Mouse (Mus musculus) hematopoietic stem cell, adult 5-6 weeks (primary cell): ENCODE results near the gene Ceacam19. TPM values are rescaled to one million over a fixed set of nuclear protein-coding genes. Genes with fewer than 3 reads are reported as not detected.
"Not testable (repeated sequence)": the region's sequence is repeated elsewhere in the genome, so short reads cannot be mapped to it uniquely, and the experiment has no call there.

ENCODE experiments used
- ATAC-seq, 2 experiments: fragments of 125-278 bp in 1 of 2; replicated peaks in 1 of 2; 2 replicates each; pipeline ENCODE4 v1.8.0; 2016 to 2017; ENCODE audit warnings: inconsistent platforms in 2 of 2, mild to moderate bottlenecking in 2 of 2, moderate number of reproducible peaks in 2 of 2, low read depth in 1 of 2, moderate TSS enrichment in 1 of 2; ENCODE audit not compliant: low FRiP score in 2 of 2, poor library complexity in 2 of 2, severe bottlenecking in 2 of 2, insufficient read depth in 1 of 2, low TSS enrichment in 1 of 2
- total RNA-seq: library from RNA; stranded (forward); fragments of 172-1452, 232-1000 nt; gene quantifications from 2 replicates; pipeline ENCODE4 v1.2.3, GENCODE M21; 2017

The Ceacam19 gene
- total RNA-seq, result not detected in 2 replicates

DNA sequence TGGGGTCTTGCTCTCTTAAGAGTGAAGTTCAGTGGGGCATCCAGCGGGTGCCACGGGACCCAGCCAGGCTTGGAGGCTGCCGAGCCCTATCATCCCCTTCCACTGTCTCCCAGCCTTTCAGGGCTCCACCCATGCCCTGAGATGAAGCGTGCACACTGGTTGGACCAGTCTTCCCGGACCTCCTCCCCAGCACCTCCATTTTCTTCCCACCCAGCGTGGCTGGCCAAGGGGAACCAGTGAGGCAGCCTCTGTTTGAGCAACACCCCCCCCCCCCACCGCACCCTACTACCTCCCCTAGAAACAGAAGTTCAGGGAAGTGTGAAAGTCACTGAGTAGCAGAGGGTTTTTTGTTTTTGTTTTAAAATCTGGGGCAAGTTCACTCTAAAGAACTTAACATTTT lies at the start of gene Ceacam19:
Gene Ceacam19, minus strand, starts transcription at position 117 of the 400 bp plus-strand sequence.
- no peak for ATAC-seq

DNA sequence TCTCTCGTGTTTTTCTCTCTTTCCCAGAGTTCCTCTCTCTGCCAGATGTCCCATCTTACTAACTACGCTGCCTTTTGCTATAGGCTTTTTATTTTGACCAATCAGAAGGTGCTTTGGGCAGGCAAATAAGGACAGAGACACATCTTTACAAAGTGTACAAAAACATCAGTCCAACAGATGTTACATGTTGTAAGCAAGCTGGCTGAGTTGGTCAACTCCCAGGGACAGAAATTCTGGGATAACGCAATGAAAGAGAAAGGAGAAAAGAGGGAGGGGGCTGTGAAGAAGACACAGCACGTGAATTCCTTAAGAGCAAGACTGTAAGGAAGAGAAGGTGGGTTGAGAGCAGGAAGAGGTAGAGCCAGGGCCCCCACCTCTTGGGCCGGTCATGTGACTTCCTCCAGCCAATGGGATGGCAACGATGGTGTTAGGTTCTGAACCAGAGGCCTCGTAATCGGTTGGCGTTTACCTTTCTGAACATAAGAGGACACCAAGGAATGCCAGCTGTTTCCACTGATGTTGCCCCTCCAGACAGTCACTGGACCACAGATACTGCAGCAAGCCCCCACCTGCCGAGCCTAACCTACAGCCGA lies 49.6 kb upstream of the Ceacam19 start:
- ATAC-seq, result no peak

DNA sequence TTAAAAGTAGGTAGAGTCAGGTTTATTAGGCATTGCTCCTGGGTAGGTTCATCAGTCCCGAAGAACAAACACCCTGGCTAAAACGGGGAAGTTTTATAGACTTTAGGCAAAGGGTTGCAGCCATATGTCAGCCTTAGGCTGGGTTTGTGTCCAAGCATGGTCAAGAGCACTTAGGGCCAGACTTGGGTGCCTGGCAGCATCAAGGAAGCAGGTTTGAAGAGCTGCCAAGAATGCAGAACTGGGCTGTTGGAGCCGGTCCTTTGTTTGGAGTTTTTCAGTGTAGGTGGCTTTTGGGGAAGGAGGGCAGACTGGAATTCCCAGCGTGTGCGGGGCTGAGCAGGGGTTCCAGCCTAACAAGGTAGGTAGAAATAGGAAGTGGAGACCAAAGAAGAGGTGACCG lies 48.2 kb upstream of the Ceacam19 start:
- no peak for ATAC-seq

DNA sequence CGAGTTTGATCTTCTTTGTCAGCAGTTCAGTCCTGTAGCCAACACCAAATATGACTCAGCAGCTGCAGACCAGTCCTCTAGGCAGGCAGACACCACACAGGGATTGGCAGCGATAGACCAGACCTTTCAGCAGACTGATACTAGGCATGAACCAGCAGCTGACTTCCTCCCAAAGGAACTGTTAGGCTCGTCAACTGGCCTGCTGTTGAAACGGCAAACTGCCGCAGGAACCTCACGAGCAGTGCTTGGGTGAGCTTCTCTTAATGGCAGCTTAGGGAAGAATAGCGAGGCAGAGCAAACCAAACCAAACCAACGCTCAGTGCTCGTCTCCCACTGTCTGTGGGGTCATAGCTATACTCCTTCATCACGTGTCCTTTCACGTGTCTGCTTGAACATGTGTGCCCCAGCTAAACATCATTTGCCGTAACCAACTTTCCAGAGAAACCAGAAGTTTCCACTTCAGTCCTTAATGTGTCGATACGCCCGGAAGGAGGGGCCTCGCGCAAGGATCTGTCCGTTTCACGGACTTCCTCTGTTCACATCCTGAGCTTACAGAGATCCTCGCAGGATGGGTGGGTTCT lies 47.5 kb upstream of the Ceacam19 start:
- peak; percentile 52 to 57 for ATAC-seq

DNA sequence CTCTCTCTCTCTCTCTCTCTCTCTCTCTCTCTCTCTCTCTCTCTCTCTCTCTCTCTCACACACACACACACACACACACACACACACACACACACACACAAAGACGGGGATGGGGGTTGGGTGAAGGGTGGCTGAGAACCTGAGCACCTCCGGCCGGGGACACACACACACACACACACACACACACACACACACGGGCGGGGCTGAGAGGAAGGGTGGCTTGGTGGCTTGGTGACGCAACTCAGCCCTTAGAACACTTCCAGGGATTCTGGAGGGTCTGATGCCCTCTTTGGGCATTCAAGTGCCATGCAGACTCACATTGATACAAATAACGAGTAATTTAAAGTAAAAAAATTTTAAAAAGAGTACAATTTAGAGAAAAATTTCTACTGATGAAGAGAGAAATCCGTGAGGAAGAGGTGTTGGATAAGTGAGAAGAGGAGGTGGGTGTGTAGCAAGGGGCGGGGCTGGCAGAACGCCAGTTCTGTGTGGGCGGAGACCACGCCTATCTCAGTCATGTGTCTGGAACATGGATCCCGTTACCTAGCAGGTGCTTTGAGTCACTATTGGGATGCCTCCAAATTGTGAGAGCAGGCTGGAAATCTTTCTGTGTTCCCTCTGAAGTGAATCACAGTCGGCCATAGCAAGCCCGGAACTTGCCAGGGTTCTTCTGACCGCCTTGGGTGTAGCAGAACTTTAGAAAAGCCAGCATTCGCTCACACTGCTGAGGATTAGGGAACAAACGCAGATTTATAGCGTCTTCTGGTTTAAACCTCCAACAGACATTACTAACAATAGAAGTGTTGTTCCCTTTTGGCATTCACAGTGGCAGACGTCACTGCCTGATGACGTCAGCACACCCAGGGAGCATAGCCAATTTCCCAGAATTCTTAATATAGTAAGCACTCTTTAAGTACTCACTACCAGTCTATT lies 45.4 kb upstream of the Ceacam19 start:
- ATAC-seq, result peak; percentile 62 to 73

DNA sequence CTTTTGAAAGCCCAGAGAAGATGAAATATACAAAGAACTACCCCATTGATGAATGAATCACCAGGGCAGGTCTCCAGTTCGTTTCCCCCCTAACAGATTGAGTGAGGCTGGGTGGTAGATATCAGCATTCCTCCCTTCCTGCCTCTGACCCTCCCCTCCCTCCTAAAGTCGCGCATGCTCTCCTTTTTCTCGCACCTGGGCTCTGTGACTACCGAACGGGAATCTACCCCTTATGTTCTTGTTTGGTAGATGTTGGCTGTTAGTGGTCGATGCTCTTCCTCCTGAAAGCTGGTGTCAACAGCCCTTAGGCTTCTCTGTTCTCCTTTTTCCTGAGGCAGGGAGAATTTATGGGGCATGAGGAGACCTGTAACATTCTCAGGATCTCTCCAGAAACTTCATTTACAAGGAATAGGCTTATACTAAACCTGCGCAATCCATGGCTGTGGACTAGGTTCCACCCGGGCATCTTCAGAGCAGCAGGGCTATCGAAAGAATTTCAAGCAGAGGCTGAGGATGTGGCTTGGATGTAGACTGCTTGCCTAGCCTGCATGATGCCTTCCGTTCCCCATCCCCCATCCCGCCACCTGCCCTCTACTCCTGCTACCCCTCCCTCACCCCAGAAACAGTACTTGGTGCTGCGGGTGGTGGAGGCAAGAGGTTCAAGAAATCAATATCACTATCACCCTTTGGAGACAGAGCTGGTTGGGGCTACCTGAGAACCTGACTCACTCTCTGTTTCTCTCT lies 44.5 kb upstream of the Ceacam19 start:
- ATAC-seq, result peak; percentile 9 to 16; a peak in 1 of 4 replicates

DNA sequence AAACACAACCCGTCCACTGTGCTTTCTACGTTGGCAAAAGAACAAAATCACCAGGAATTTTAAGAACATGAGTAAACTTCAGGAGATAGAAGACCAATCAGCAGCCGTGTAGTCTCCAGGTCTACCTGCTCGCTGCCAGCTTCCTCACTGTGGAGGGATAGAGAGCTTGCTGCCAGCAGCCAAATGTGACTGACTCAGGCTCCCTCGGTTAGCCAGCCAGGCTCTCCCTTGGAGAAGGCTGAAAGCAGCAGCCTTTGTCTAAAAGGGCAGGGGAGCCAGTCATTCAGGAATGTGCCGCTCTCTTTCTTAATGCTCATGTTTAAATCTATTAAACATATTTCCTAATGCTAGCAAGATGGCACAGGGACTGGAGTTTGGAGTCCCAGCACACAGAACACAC lies 42.7 kb upstream of the Ceacam19 start:
- not testable (repeated sequence) for ATAC-seq

DNA sequence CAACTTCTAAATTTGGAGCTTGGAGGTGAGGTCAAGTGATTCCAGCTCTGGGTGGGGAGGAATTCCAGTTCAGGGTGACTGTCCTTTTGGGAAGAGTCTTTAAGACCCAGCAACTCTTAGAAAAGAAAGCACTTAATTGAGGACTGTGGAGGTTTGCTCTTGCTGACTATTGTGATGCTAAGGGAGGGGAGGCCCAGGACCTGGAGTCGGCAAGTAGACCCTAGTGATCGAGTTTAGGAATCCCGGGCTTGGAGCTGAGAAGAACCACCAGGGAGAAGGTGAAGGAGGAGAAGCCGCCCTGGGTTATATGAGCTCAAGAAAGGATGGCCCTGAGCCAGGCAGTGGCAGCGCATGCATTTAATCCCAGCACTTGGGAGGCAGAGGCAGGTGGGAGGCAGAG lies 40.7 kb upstream of the Ceacam19 start:
- ATAC-seq, result no peak

DNA sequence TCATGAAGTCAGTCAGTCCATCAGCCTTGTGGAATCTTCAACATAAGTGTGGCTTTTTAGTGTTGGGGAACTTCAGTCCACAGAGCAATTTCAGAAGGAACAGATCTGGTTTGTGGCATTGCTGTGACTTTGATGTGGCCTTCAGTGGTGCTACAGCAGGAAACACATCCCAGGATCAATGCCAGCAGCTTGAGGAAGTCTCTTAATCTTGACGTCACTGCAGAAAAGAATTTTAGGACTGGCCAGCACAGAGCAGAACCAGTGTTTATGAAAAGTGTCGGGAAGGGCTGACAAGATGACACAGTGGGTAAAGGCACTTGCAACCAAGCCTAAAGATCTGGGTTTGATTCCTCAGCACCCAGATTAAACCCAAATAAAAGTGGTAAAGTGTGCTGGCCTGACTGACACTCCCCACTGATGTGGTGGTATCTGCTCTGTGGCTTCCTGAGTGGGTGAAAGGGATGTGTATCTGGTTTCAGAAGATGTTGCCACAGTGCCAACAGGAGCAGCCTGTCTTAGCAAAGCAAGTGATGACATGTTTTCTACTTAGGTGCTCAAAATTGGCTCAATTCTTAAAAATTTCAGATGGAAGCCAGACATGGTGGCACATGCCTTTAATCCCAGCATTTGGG lies 39.2 kb upstream of the Ceacam19 start:
- ATAC-seq, result peak in 1 of 2 experiments; percentile 27; a peak in 1 of 4 replicates

DNA sequence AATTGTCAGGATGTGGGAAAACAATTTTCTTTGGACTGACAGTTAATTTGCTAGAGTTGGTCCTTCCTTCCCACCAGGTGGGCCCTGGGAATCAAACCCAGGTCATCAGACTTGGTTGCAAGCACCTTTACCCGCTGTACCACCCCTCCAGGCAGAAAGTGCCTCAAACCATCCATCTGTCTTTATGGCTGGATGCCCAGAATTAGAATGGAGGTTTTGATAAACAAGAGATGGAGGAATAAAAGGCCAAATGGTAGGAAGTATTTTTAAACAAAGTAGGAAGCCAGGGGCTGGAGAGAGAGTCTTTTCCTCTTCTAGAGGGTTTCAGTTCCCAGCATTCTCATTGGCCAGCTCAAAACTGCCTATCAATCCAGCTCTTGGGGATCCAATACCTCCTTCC lies 37.6 kb upstream of the Ceacam19 start:
- no peak for ATAC-seq

DNA sequence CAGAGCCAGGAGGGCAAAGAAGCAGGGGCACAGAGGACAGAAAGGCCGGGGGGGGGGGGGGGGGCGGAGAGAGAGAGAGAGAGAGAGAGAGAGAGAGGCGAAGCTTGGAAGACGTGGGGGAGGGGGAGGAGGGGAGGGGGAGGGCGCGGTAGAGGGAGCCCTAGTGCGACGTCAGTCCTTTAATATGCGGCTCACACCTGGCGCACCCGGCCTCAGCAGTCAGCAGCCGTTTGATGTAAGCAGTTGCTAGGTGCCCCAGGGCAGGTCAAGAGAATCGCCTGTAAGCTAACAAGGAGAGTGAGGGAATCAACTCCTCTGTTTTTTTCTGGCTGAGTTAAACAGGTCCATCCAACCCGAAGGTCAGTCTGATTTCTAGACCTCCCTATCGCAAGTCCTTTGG lies 36.0 kb upstream of the Ceacam19 start:
- 0 out of 4 replicates have a peak, but pooled peaks of 1 of the 2 experiments have one; percentile 41 for ATAC-seq

DNA sequence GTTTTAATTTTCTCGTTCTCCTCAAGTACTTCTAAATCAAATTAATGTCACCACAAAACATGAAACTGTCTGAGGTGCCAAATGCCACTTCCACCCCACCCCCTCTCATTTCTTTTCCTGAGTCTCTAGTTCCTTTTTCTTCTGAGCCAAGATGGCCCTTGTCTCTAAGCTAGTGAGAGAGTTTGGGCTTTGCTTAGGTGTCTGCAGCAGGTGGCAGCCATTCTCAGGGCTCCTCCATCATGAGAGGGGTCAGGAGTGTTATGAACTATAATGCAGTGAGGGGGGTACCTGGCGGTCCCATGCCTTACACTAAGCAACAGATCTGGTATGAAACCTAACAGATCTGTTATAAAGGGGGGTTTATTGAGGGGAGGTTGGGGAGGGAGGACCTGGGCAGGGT lies 35.6 kb upstream of the Ceacam19 start:
- ATAC-seq, result peak; percentile 67 to 73

DNA sequence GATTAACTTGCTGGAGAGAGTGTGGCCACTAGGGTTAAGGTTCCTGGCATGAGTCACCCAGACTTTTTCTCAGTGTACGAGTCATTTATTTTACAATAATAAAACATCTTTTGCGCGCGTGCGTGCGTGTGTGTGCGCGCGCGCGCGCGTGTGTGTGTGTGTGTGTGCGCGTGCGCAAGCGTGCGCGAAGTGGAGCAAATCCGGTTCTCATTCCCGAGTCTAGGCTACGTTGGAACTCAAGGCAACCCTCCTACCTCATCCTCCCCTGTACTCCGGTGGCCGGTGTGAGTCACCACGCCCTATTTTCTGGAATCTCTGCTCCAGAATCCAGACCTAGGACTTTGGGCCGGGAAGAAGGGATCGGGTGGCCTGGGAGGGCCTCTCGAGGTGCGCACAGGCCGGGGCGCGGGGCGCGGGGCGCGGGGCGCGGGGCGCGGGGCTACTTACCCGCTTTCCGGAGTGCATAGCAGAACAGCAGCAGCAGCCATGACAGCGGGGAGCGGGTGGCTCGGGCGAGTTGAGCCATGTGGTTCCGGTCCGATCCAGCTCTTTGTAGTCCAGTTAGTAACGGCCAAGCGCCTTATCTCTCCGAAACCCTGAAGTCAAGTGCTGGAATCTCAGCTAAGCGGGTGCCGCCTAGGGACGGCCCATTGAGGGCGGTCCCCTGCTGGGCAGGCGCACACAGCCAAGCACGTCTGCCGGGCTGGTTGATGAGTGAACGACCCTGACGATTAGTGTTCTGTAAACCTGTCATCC lies 32.9 kb upstream of the Ceacam19 start, which contains the start of gene Pvr:
Gene Pvr, minus strand, starts transcription at position 655 of the 756 bp plus-strand sequence.
- peak; percentile 60 to 70 for ATAC-seq

DNA sequence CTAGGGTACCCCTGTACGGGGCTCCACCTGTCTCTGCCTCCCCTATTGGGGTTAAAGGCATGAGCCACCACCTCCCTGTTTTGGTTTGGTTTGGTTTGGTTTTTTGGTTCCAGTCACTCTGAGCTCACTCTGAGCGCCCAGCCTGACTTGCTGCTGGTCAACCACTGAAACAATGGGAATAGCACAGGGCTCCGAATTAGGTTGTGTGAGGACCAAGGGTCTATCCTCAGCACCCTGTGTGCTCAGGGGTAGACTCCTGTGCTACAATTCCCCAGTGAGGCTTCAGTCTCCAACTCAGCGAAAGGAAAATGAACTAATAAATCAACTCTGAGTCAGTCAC lies 32.4 kb upstream of the Ceacam19 start:
- ATAC-seq, result no peak

DNA sequence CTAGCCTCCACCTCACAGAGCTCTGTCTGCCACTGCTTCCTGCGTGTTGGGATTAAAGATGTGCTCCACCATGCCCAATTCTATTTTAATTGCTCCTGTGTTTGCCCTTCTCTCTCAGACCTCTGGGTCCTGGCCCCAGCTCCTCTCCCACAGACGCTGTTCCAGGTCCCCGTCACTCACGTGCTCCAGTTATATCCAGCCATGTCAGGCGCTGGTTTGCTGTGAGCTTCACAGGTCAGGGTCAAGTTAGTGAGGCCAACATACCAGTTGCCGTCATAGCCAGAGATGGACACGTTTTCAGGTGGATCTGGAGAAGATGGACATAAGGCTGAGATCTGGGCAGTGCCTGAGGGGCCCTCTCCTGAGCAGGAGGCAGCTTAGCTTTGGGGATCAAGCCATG lies 26.8 kb upstream of the Ceacam19 start:
- ATAC-seq, result no peak

DNA sequence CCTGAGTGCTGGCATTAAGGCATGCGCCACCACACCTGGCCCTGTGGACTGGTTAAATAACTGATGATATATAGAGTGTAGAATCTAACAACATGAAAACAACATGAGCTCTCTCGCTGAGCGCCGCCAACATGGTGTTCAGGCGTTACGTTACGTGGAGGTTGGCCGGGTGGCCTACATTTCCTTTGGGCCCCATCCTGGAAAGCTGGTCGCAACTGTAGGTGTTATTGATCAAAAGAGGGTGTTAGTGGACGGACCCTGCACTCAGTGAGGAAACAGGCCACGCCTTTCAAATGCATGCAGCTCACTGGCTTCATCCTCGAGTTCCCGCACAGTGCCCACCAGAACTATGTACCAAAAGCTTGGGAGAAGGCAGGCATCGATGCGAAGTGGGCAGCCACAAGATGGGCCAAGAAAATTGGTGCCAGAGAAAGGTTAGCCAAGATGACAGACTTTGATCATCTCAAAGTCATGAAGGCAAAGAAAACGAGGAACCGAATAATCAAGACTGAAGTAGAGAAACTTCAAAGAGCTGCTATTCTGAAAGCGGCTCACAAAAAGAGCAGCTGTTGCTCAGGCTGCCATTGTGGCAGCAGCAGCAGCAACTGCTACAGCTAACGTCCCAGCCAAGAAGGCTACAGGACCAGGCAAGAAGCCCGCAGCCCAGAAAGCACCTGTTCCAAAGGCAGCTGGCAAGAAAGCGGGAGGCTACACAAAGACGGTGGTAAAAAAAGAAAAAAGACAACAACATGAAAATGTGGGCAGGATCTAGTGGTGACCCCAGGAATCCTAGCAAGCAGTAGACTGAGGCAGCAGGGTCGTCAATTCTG lies 24.1 kb upstream of the Ceacam19 start:
- ATAC-seq, result no peak
